Mouse (Mus musculus) kidney, postnatal 14 days (tissue): Measurements from ENCODE around the gene Tuba3b.

Experiments
- DNase-seq: peaks from one replicate; pipeline ENCODE4 v3.0.0; 2022; ENCODE audit warnings: mixed read lengths

Gene Tuba3b

GRCm38 (mm10) chr6:145615666-145616210 is at the start of gene Tuba3b:
Gene Tuba3b, plus strand, starts transcription at chr6:145615757.
- no peak for DNase-seq

GRCm38 (mm10) chr6:145567296-145567695 is 48.3 kb upstream of the Tuba3b start:
- no peak for DNase-seq

GRCm38 (mm10) chr6:145567832-145568231 is 47.7 kb upstream of the Tuba3b start:
- DNase-seq: no peak

- no peak for DNase-seq
Measured at GRCm38 (mm10) chr6:145568701-145569100, 46.9 kb upstream of the Tuba3b start.

GRCm38 (mm10) chr6:145573250-145574013 is 42.1 kb upstream of the Tuba3b start:
- no peak for DNase-seq

- no peak for DNase-seq
Measured at GRCm38 (mm10) chr6:145576762-145577161, 38.8 kb upstream of the Tuba3b start.

- peak; percentile 39 for DNase-seq
Measured at GRCm38 (mm10) chr6:145578457-145579185, 36.9 kb upstream of the Tuba3b start.

- no peak for DNase-seq
Measured at GRCm38 (mm10) chr6:145579761-145580160, 35.8 kb upstream of the Tuba3b start.

GRCm38 (mm10) chr6:145581366-145582170 is 34.0 kb upstream of the Tuba3b start:
- no peak for DNase-seq

GRCm38 (mm10) chr6:145585052-145585973 is 30.2 kb upstream of the Tuba3b start:
- DNase-seq: no peak

GRCm38 (mm10) chr6:145590501-145591293 is 24.9 kb upstream of the Tuba3b start:
- no peak for DNase-seq

- DNase-seq: no peak
Measured at GRCm38 (mm10) chr6:145591578-145591977, 24.0 kb upstream of the Tuba3b start.

- no peak for DNase-seq
Measured at GRCm38 (mm10) chr6:145592036-145592435, 23.5 kb upstream of the Tuba3b start.

- DNase-seq: no peak
Measured at GRCm38 (mm10) chr6:145592531-145592998, 23.0 kb upstream of the Tuba3b start.

GRCm38 (mm10) chr6:145593991-145594390 is 21.6 kb upstream of the Tuba3b start:
- no peak for DNase-seq

GRCm38 (mm10) chr6:145595905-145596304 is 19.7 kb upstream of the Tuba3b start:
- no peak for DNase-seq

- peak; percentile 41 for DNase-seq
Measured at GRCm38 (mm10) chr6:145598794-145599555, 16.6 kb upstream of the Tuba3b start.

GRCm38 (mm10) chr6:145604126-145604525 is 11.4 kb upstream of the Tuba3b start:
- no peak for DNase-seq

GRCm38 (mm10) chr6:145604648-145605047 is 10.9 kb upstream of the Tuba3b start:
- DNase-seq: no peak

- DNase-seq: no peak
Measured at GRCm38 (mm10) chr6:145605203-145605602, 10.4 kb upstream of the Tuba3b start.
